Mouse (Mus musculus) activated CD4-positive, CD25-positive, alpha-beta regulatory T cell, adult 4 months (primary cell): ENCODE data around the gene Nfyc. TPM values are rescaled to one million over a fixed set of nuclear protein-coding genes. Genes with fewer than 3 reads are reported as not detected.

Source experiments
- ATAC-seq: one replicate; pipeline ENCODE4 v1.8.0; 2017
- polyA plus RNA-seq, 2 experiments: library from polyadenylated mRNA; unstranded; fragments of 100-300 nt; shearing (Covaris generic); gene quantifications; one replicate each; pipeline ENCODE4 v1.2.1; 2017

Gene Nfyc
- 10 to 100 TPM; 55.0 to 70.3 TPM for polyA plus RNA-seq

DNA sequence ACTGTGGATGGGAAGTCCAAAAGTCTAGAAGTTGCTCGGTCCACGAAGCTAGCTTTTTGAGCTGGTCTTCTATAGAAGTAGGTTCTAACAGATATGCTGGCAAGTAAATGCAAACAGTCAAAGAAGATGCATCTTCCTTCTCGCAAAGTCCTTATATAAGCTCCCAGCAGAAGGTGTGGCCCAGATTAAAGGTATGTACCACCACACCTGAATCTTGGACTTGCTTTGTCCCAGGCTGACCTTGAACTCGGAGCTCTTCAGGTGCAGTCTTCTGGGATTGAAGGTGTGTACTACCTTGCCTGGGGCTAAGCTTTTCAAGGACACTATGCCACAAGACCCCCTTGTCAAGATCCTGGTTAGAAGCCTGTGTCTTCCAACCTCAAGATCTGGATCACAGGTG lies at the start of gene Nfyc:
Nfyc (minus strand) TSS at position 101 of the 400 bp plus-strand sequence.
- no peak for ATAC-seq

DNA sequence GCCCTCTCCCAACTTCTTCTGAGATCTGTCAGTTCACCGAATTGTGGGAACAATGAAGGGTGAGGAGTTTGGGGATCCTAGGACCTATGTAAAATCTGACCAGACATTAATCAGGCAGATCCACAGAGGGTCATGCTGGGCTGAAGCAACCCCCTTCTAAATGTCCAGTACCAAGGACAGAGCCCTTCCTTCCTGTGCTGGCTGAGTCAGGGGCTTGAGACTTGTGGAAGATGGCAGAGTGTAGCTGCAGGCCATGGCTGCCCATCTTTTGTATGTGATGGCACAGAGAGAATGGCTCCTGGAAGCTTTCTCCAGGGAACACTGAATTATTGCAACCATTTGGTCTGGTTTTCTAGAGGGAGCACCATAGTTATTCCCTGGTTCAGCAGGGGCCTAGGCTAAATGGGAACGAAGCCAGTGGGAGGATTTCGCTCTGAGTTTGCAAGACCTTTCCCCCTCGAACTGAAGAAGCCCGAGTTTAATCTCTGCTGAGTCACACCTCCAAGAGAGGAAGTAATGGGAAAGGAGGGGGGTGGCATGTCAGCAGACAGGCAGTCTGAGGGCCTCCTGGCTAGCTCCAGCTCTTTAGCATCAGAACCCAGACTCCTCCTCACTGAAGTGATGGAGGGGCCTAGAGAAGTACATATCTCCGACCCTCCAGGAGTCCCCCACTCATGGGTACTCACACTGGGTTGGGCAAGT lies 49.5 kb upstream of the Nfyc start:
- no peak for ATAC-seq

DNA sequence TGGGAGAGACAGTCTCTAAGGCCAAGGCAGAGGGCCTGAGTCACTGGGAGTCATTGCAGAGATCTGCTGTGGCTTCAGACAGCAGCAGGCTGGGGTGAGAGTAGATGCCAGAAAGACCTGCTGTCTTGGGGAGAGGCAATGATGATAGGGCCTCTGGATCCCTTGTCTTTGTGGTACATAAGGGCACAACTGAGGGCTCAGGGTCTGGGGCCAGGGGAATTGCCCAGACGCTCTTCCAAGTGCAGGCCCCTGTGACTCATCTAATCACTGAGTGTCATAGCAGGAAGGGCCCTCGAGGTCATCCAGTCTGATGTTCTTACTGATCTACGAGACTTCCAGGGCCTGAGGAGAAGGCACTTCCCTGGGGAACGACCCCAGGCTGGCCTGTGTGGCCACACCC lies 48.0 kb upstream of the Nfyc start:
- ATAC-seq, result no peak

DNA sequence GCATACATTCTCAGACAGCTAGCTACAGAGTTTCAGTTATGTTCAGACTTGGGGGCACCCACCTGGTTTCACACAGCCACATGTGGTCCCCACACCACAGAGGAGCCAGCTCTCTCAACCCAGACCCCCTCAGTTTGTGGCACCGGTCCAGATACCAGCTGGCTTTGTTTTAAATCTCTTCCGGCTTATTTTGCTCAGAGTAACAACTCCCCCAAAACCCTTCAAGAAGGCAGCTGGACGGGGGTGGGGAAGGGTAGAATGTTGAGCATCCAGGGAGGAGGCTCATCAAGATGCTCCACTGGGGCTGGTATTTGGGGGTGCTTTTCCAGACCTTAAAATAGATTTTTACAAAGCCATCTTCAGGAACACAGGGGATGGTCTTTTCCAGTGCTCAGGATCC lies 47.4 kb upstream of the Nfyc start:
- no peak for ATAC-seq

DNA sequence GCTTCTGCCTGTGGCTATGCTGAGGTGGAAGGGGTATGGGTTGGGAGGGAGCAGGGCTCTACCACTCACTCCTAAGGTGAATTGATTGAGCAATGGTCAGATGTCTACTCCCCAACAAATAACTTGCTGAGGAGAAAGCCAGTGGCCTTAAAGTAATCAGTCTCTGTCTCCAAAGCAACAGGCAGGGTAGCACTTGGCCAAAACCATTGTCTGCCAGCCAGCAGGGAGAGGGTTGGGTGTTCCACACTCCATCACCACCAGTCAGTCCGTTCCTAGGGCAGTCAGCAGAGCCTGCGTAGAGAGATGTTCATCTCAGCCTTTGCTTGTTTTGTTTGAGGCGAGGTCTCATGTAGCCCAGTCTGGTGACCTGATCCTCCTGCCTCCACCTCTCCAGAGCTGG lies 44.6 kb upstream of the Nfyc start:
- no peak for ATAC-seq

DNA sequence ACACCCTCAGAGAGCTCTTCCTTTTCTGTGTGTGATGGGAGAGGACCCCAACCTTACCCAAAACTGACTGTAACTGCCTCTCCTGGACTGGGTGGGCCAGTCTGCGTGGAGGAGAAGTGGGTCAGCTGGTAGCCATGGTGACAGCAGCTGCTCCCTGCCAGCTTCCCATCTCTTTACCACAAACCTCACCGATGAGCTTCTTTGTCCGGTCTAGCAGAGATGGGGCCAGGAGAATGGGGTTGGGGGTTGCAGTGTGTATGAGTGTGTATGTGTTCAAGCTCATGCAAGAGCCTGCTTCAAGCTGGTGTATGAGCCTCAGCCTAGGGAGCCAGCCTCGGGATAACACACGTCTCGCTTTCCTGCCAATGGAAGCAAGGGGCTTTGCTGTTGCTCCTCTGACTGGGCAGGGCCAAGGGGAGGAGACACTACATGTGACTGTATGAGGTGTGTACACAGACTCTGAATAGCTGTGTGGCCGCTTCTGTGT lies 38.9 kb upstream of the Nfyc start:
- no peak for ATAC-seq

DNA sequence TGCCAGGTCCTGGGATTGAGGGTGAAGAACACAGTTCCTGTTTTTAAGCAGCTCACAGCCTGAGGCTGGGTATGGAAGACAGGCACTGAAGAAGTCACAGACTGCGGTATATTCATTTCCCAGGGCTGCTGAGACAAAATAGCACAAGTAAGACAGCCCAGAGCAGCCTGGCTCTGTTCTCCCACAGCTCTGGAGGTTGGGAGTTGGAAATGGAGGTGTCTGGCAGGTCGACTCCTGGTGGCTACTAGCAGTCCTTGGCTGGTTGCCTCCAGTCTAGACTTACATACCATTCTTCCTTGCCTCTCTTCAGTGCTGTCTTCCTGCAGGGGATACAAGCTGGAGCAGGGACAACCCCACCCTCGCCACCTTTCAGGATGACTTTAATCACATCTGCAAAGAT lies 37.6 kb upstream of the Nfyc start:
- no peak for ATAC-seq

DNA sequence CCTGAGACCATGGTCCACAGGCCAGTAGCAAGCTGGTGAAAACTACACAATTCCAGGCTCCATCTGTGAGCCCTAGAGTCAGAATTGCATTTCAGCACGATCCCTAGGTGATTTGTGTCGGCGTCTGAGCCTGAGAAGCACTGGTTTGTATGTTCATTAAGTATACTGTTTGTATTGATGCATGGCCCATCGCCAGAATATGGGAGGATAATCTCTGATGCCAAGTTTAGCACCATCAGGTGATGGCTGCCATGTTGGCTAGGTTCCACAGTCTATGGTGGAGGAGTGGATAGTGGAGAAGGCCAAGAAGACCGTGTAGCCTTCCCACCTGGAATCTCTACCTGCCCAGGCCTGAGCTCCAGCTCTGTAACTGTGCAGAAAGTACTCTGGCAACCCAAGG lies 36.9 kb upstream of the Nfyc start:
- ATAC-seq, result no peak

DNA sequence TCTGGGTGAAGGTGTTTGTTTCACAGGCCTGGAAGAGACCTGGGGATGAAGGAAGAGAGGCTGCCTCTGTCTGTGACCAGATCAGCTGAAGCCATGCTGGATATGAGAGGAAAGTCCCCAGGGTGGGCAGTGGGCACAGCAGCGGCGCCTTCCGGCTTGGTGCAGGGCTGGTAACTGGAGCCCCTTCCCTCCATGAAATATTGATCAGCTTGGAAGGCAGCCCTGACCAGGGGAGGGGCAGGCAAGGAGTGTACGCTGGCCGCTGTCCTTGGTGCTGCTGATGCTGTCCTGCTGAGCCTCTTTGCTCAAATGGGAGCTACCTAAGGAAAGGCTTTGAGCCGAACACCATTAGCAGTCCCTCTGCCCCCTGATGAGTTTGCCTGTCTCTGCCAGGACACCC lies 34.8 kb upstream of the Nfyc start:
- no peak for ATAC-seq

DNA sequence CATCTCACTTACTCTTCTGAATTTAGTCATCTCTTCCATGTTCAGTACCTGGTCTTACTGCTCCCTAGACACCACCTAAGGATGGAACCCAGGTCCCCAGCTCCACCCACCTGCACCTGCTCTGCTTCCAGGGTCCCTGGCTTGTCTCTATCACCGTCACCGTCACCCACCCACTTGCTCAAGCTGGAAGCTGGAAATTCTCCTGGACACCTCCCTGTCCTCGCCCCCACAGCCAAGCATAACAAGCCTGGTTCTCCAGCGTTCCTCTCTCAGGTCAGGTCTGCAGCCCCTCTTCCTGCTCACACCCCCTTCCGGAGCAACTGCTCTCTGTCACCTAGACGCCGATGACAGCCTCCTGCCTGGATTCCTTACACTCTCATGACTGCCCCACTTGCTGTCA lies 28.5 kb upstream of the Nfyc start:
- ATAC-seq, result no peak

DNA sequence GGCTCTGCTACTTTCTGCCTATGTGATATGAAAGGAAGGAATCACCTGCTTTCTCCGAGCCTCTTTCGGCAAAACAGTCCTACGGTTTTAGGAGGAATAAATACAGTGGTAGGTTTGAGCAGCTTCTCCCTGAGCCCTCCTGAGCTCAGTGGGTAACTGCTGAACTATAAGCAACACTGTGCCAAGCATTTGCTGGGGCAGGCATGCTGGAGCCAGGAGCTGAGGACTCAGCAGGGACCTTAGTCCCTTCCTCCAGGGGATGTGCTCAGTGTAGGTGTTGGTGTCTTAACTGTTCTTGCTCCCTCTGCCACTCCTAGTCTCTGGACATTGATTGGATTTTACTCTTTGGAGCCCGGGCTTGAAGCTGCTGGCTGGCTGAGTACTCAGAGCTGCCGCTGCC lies 25.0 kb upstream of the Nfyc start:
- no peak for ATAC-seq

DNA sequence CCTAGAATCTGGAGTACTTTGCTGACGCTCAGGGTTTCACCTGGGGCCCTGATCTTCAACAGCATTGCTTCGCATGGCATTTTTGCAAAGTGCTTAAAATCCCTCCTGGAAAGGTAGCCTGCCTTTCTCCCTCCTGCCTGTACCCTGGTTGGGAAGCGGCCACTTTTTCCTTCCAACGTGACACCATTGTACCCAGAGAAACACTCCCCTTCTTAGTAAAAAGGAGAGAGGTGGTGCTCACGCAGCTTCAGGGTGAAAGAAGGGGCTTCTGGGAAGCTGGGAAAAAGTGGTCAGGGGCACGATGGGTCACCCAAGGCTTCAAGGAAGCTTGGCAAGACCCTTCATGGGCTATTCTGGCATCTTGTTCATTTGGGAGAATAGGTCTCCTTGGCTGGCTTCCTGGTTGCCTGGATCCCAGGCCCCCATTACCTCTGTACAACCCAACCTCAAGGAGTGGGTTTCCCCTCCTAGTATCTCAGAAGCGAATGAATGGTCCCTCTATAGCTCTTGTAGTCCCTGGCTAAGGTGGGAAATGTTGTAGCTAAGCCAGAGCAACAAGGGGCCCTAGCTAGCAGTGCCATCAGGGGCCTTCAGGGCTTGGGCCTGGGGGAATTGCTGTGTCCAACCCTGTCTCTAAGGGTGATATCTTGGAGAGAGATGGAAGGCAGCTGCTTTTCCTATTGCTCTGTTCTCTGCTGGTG lies 24.1 kb upstream of the Nfyc start:
- no peak for ATAC-seq

DNA sequence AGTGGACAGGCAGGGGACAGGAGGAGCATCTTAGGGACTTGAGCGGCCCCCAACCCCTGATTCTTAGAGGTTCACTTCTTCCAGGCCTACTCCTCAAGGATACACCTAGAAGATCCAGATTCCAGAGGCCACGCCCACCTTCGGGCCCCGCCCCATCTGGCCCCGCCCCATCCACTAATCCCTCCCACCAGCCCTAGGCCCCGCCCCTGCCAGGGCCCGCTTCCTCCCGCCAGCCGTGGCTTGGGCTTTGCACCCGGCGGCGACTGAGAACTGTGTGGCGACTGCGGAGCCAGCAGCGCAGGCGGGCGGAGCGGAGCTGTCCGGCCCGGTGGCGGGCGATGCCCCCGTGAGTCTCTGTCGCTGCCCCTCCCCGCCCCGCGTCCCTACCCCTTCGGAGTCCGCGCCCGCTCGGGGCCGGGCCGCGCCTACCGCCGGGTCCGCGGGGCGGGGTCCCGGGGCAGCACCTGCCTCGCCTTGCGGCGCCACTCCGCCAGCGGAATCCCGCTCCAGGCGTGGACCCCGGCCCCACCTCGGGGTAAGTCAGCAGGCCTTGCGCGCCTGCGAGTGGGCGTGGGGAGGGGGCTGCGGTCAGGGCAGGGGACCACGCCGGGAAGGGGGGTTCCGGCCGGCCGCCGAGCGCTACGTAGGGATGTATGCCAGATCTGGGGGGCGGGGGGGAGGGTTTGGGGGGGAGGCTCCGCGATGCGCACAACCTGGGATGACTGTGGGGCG lies 23.4 kb upstream of the Nfyc start, which contains the start of gene Rims3:
Rims3 (plus strand) TSS at position 229 of the 732 bp plus-strand sequence.
- ATAC-seq, result peak; percentile 77

DNA sequence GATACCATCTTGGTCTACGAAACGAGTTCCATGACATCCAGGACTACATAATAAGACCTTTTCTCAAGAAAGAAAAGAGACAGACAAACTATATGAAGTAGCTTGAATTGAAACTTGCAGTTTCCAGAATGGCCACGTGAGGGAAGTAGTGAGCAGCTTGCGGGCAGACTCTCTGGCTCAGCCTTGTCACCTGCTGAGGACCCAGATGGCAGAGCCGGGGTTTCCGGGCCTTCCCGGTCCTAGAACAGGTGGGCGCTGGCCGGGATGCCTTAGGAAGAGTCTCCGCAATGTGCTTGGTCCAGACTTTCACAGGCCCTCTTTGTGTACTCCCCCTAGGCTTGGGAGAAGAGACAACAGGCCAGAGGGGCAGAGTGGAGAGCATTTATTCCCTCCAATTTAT lies 19.6 kb upstream of the Nfyc start:
- ATAC-seq, result peak; percentile 66

DNA sequence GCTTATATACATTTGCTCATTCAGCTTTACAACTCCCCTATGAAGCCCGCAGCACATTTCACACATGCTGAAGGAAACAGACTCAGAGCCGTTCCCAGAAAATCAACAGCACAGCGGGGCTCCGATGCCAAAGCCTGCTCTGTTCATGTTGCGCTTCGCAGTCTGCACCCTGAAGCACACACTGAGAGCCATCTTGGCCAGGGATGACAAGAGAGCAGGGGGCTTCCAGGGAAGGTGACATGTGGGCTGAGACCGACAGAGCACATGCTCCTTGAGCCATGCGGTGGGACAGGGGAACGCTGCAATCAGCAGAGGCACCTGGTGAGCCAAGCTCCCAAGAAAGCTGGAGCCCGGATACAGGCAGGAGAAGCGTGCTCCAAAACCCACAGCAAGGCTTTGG lies 18.1 kb upstream of the Nfyc start:
- no peak for ATAC-seq

DNA sequence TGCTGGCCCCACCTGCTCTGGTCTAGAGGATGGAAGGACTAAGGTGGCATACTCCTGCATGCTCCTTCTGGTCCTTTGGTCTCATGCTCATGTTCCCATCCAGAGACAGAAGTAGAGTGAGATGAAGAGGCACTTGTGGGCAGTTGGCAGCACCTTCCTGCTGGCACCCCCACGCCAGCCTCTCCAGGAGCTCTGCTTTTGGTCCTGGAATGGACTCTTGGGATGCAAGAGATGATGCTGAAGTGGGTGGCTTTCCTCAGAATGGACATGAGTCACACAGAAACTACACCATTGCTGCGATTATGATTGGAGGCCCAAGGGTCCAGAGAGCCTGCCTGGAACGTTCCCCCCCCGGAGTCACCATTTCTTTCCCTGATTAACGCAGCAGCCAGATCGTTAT lies 17.5 kb upstream of the Nfyc start:
- no peak for ATAC-seq

DNA sequence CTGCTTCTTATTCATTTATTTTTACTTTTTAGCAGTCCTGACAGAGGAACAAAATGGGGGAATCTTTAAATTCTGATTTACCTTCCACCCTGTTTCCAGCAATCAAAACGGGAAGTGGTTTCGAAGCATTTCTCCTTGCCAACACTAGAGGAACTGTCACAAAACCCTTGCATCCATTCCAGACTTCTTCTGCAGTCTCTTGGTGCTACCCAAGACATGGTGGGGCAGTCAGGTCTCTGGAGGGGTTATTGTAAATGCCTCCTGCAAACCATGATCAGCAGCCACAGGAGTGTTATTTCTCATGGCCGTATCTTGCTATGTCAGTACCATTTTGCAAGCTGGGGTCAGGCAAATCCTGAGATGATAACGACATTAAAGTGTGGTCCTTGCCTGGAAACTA lies 13.7 kb upstream of the Nfyc start:
- ATAC-seq, result no peak

DNA sequence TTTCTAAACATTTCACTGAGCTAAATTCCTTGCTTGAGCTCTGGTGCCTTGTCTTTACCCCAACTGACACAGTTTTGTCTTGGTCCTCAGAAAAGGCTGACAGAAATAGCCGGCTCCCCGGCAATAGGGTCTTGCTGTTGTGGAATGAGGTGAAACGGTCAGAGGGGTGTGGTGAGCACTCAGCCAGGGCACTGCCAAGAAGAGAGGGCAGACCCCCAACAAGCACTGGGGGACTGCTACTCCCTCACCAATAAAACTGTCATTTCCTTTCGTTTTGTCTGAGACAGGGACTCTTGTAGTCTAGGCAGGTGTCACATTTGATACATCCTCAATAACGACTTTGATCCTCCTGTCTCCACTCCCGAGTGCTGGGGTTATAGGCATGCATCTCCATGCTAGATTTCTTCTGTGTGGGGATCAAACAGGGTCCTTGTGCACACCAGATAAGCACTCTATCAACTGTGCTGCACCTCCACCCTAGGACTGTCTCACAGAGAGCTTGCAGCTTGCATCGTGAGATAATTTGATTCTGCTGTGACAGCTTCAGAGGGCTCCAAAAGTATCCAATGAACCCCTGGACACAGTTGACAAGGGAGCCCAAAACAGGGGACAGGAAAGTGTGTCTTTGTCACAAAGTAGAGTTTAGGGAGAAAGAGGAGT lies 13.2 kb upstream of the Nfyc start:
- ATAC-seq, result no peak

DNA sequence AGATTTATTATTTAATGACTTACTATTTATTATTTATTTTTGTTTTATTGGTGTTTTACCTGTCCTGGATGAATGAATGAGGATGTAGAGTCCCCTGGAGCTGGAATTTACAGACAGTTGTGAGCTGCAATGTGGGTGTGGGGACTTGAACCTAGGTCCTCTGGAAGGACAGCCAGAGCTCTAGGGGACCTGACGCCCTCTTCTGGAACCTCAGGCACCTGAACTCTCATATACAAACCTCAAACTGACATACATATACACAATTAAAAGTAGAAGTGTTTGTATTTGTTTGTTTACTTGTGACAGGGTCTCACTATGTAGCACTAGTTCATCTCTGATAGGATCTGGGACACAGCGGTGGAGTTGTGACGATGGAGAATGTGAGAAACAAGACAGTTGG lies 10.0 kb upstream of the Nfyc start:
- ATAC-seq, result no peak

DNA sequence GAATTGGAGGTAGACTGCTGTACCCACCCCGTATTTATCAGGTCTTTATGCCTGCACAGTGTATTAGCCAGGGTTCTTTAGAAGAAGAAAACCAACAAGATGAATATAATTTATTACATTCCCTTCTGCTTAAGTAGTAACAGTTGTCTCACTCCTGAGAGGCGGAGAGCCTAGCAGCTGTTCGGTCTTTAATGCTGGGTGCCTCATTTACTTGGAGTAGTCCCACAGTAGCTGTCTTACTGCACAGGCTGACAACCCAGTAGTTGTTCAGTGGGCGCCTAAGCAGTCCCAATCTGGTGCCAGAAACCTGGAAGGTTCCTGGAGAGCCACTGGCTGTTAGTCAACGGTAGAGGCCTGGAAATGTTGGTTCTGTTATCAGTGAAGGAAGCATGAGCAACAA lies 605 bp downstream of the Nfyc start:
- ATAC-seq, result no peak

DNA sequence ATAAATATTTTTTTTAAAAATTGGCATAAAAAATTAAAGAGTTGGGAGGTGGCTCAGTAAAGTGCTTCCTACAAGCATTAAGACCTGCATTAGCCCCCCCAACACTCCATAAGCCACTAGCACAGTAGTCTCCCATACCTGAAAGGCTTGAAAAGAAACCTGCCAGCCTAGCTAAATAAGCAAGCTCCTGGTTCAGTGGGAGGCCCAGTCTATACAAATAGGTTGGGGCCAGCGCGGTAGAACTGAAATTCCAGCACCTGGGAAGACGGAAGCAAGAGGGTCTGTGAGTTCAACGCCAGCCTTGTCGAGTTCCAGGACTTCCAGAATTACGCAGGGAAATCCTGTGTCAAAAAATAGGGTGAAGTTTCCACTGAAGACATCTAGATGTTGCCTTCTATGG lies 5.0 kb downstream of the Nfyc start:
- ATAC-seq, result no peak

DNA sequence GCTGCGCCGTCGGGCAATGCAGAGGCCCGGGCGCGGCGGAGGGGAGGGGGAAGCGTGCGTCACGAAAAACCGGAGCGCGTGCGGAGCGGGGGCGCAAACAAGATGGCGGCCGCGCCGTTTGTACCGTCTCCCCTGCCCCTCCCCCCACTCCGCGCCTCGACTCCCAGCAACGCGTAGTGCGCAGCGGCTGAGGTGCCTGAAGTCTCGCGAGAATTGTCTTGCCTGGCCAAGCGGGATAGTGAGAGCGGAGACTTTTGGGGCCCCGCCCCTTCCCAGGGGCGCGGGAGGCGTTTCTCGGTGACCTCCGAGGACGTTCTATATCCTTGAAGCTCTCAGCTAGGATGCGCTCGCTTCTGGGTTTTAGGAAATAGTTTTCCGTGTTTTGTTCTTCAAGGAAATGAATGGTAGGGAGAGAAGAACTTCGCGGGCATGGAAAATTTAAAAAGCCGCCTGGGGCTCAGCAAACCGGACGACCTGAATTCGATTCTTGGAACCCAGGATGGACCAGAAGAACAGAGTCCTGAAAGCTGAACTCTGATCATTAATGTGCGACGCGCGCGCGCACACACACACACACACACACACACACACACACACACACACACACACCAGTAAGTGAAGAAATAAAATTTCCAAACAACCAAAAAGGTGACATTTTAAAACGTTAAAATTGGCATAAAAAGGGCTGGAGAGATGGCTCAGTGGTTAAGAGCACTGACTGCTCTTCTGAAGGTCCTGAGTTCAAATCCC lies 5.6 kb downstream of the Nfyc start:
- ATAC-seq, result peak; percentile 93
